Comparison of ENCODE assay signal across 24 mouse cellular contexts in genomic region chrX:23409296-23410149, GRCm38 (mm10). TPM values are rescaled to one million over a fixed set of nuclear protein-coding genes. Genes with fewer than 3 reads are reported as not detected.
DNase-seq lines count a peak whose midpoint lies in the region; ATAC-seq and TF ChIP-seq lines count a peak whose summit lies in the region.
"Had no signal": no experiment of that assay in that cellular context is flagged by ENCODE, and none has a peak within 500 bp of the region (broad histone marks: within the 10 kb centered on the region; RNA-seq: fewer than 3 reads in every experiment).

No protein-coding gene starts in this region.

- H3K27me3 ChIP-seq in heart, embryonic 12.5 days (replicated peaks): no peaks in the 10 kb centered on the region
- H3K27me3 ChIP-seq in heart, adult 2 months (ENCODE audit: control insufficient read depth, insufficient read depth, low read length): no peaks in the 10 kb centered on the region
- H3K27me3 ChIP-seq in lung, embryonic 14.5 days (ENCODE audit: insufficient read depth, low read length): no peaks in the 10 kb centered on the region
- no peaks in the 10 kb centered on the region for H3K27me3 ChIP-seq in liver, embryonic 11.5 days (replicated peaks; ENCODE audit: control insufficient read depth, insufficient read depth, low read length)
- H3K27me3 ChIP-seq: embryonic facial prominence, embryonic 13.5 days; hindbrain, embryonic 13.5 days; limb, embryonic 12.5 days; stomach, embryonic 15.5 days had no signal

- H3K4me2 ChIP-seq in heart, embryonic 12.5 days: no peak overlapping the region
- no peak overlapping the region for H3K4me2 ChIP-seq in lung, embryonic 14.5 days
- H3K4me2 ChIP-seq in liver, embryonic 11.5 days: no peak overlapping the region
- H3K4me2 ChIP-seq: embryonic facial prominence, embryonic 13.5 days; hindbrain, embryonic 13.5 days; limb, embryonic 12.5 days; stomach, embryonic 15.5 days had no signal

- WGBS in heart, embryonic 12.5 days: 42% methylated on average over 4 of the region's 4 CpGs
- 47% methylated on average over 4 of the region's 4 CpGs for WGBS in heart, adult 2 months
- 40% methylated on average over 4 of the region's 4 CpGs for WGBS in lung, embryonic 14.5 days
- WGBS in liver, embryonic 11.5 days: 52% methylated on average over 4 of the region's 4 CpGs

- H3K4me1 ChIP-seq in heart, embryonic 12.5 days (replicated peaks): no peaks in the 10 kb centered on the region
- no peaks in the 10 kb centered on the region for H3K4me1 ChIP-seq in heart, adult 2 months (ENCODE audit: control insufficient read depth, insufficient read depth, low read length)
- no peaks in the 10 kb centered on the region for H3K4me1 ChIP-seq in lung, embryonic 14.5 days (ENCODE audit: insufficient read depth)
- no peaks in the 10 kb centered on the region for H3K4me1 ChIP-seq in liver, embryonic 11.5 days (replicated peaks; ENCODE audit: control insufficient read depth, insufficient read depth, low read length)
- H3K4me1 ChIP-seq: embryonic facial prominence, embryonic 13.5 days; forebrain, embryonic 10.5 days; hindbrain, embryonic 13.5 days; limb, embryonic 12.5 days; stomach, embryonic 15.5 days had no signal

- H3K36me3 ChIP-seq in heart, embryonic 12.5 days: no peaks in the 10 kb centered on the region
- no peaks in the 10 kb centered on the region for H3K36me3 ChIP-seq in heart, adult 2 months (ENCODE audit: control insufficient read depth, insufficient read depth, low read length)
- H3K36me3 ChIP-seq in lung, embryonic 14.5 days (ENCODE audit: insufficient read depth): no peaks in the 10 kb centered on the region
- no peaks in the 10 kb centered on the region for H3K36me3 ChIP-seq in liver, embryonic 11.5 days (ENCODE audit: control insufficient read depth, insufficient read depth, low read length)
- H3K36me3 ChIP-seq: embryonic facial prominence, embryonic 13.5 days; forebrain, embryonic 10.5 days; hindbrain, embryonic 13.5 days; limb, embryonic 12.5 days; stomach, embryonic 15.5 days had no signal

- no peak for TF ChIP-seq POLR2A in heart, adult 2 months (IDR thresholded peaks at IDR 0.05; ENCODE audit: insufficient read depth, low read depth, low read length)

- no peak overlapping the region for H3K4me3 ChIP-seq in heart, embryonic 12.5 days
- no peak overlapping the region for H3K4me3 ChIP-seq in heart, adult 2 months
- no peak overlapping the region for H3K4me3 ChIP-seq in lung, embryonic 14.5 days (ENCODE audit: low read depth, low read length)
- no peak overlapping the region for H3K4me3 ChIP-seq in liver, embryonic 11.5 days (ENCODE audit: low read depth, low read length)
- H3K4me3 ChIP-seq: embryonic facial prominence, embryonic 13.5 days; forebrain, embryonic 10.5 days; hindbrain, embryonic 13.5 days; limb, embryonic 12.5 days; stomach, embryonic 15.5 days had no signal

- no peak for DNase-seq in heart, adult 2 months
- DNase-seq in lung, embryonic 14.5 days: peak; percentile 3
- DNase-seq in lung, postnatal 10 days: peak; percentile 23
- no peak for DNase-seq in liver, embryonic 11.5 days (ENCODE audit: low spot score)
- DNase-seq in right cerebral cortex, postnatal 10 days (ENCODE audit: low spot score in 2 of 2): no peak
- DNase-seq: adrenal gland, postnatal 36 days; B cell, adult 2 months; cerebellum, adult 18-20 months; cerebellum, postnatal 10 days; gastrocnemius, postnatal 10 days; kidney, adult 9 months; kidney, postnatal 10 days; midbrain, embryonic 14.5 days; right cerebral cortex, postnatal 14 days had no signal

- 0 out of 2 replicates have a peak overlapping the region, but pooled peaks have one; percentile 43 for H3K27ac ChIP-seq in heart, embryonic 12.5 days (ENCODE audit: poor library complexity, severe bottlenecking)
- H3K27ac ChIP-seq in heart, adult 2 months: no peak overlapping the region
- H3K27ac ChIP-seq in lung, embryonic 14.5 days (ENCODE audit: low read depth): no peak overlapping the region
- H3K27ac ChIP-seq in liver, embryonic 11.5 days (ENCODE audit: low read depth, low read length): no peak overlapping the region
- H3K27ac ChIP-seq: embryonic facial prominence, embryonic 13.5 days; forebrain, embryonic 10.5 days; hindbrain, embryonic 13.5 days; limb, embryonic 12.5 days; stomach, embryonic 15.5 days had no signal

- TF ChIP-seq EP300 in heart, adult 2 months (IDR thresholded peaks at IDR 0.05; ENCODE audit: insufficient read depth, low read depth, low read length): no peak

- no peaks in the 10 kb centered on the region for H3K79me2 ChIP-seq in heart, adult 2 months (replicated peaks; ENCODE audit: control insufficient read depth, insufficient read depth, low read length)

- intact Hi-C loops in heart, adult 2 months (cut with DNase I): no loop called here

- no peak for TF ChIP-seq CTCF in heart, adult 2 months (IDR thresholded peaks at IDR 0.05)
- TF ChIP-seq CTCF in lung, embryonic 14.5 days (IDR thresholded peaks at IDR 0.05; ENCODE audit: low read depth): no peak

- H3K9ac ChIP-seq in heart, embryonic 12.5 days: no peak overlapping the region
- H3K9ac ChIP-seq in heart, adult 2 months (ENCODE audit: low read depth, low read length): no peak overlapping the region
- no peak overlapping the region for H3K9ac ChIP-seq in lung, embryonic 14.5 days
- H3K9ac ChIP-seq in liver, embryonic 11.5 days (ENCODE audit: low read depth, low read length): no peak overlapping the region
- H3K9ac ChIP-seq: embryonic facial prominence, embryonic 13.5 days; hindbrain, embryonic 13.5 days; limb, embryonic 12.5 days; stomach, embryonic 15.5 days had no signal

- ATAC-seq in heart, embryonic 12.5 days (ENCODE audit: insufficient number of reproducible peaks, low FRiP score): 0 out of 2 replicates have a peak, but pooled peaks have one; percentile 18
- ATAC-seq in lung, embryonic 14.5 days (ENCODE audit: insufficient read depth): no peak; the same call in 1 of the 2 replicates
- no peak for ATAC-seq in liver, embryonic 11.5 days (replicated peaks; ENCODE audit: low FRiP score)
- ATAC-seq: forebrain, embryonic 16.5 days; intestine, postnatal 0 days had no signal

- H3K9me3 ChIP-seq in heart, embryonic 12.5 days (replicated peaks): no peaks in the 10 kb centered on the region
- H3K9me3 ChIP-seq in lung, embryonic 14.5 days (ENCODE audit: low read depth, low read length): no peaks in the 10 kb centered on the region
- H3K9me3 ChIP-seq in liver, embryonic 11.5 days (ENCODE audit: control insufficient read depth, low read length): no peaks in the 10 kb centered on the region
- H3K9me3 ChIP-seq: embryonic facial prominence, embryonic 13.5 days; forebrain, embryonic 10.5 days; hindbrain, embryonic 13.5 days; limb, embryonic 12.5 days; stomach, embryonic 15.5 days had no signal

RNA-seq across cellular contexts. Expression of gene Klhl13, which starts 44.6 kb away (rescaled TPM):
- 87.4 and 92.4 TPM in 2 replicates for polyA plus RNA-seq in heart, embryonic 12.5 days (2016; fragmentation: Nextera tagmentation; extraction: Ambion mirVana)
- 10 to 100 TPM; 12.4 to 14.3 TPM for total RNA-seq in heart, adult 2 months (2021)
- polyA plus RNA-seq in heart, adult 2 months (2012; rRNA removed): 7.9 and 22.3 TPM in 2 replicates
- 92.7 and 95.4 TPM in 2 replicates for polyA plus RNA-seq in lung, embryonic 14.5 days (2014; fragmentation: Nextera tagmentation; extraction: Ambion mirVana)
- polyA plus RNA-seq in liver, embryonic 11.5 days (2014; fragmentation: Nextera tagmentation; extraction: Ambion mirVana): 17.2 and 20.8 TPM in 2 replicates
- total RNA-seq: granulocyte monocyte progenitor cell, adult 5-6 weeks; monocyte, adult 5-6 weeks had no signal

Comparison
In these comparisons a context has a peak if more than half of its experiments do, and no peak if none do; other contexts are left out.
1. DNase-seq: peak in lung, embryonic 14.5 days (single experiment) and lung, postnatal 10 days (single experiment); none in heart, adult 2 months (0 of 2), liver, embryonic 11.5 days (single experiment) and right cerebral cortex, postnatal 10 days (0 of 2).